Mouse (Mus musculus) cerebellum, adult 2 months (tissue): ENCODE results near the gene Synj2. TPM values are rescaled to one million over a fixed set of nuclear protein-coding genes. Genes with fewer than 3 reads are reported as not detected.

ENCODE experiments used
- DNase-seq, 2 experiments: peaks; one replicate each; pipeline ENCODE4 v3.0.0; 2021
- H3K27ac ChIP-seq: fragments of 200-500 bp; 2 replicates; pipeline ENCODE4 v1.5.1; 2012; ENCODE audit warnings: low read length, control low read depth, inconsistent platforms; ENCODE audit not compliant: insufficient read depth
- H3K27me3 ChIP-seq: fragments of 200-500 bp; 2 replicates; pipeline ENCODE4 v1.6.1; 2012; ENCODE audit warnings: inconsistent platforms, mild to moderate bottlenecking, low read length, moderate library complexity; ENCODE audit not compliant: control insufficient read depth, insufficient read depth
- H3K4me1 ChIP-seq: fragments of 200-500 bp; 2 replicates; pipeline ENCODE4 v1.6.1; 2011; ENCODE audit warnings: low read length; ENCODE audit not compliant: control insufficient read depth, insufficient read depth
- H3K4me3 ChIP-seq: fragments of 200-500 bp; replicated peaks from 2 replicates; pipeline ENCODE3; 2011; ENCODE audit warnings: mild to moderate bottlenecking, low read depth, low read length, control low read depth; ENCODE audit not compliant: insufficient read depth
- CTCF ChIP-seq: fragments of 200-500 bp; IDR thresholded peaks from 2 replicates; pipeline ENCODE4 v1.5.1; 2011; ENCODE audit warnings: low read depth, mild to moderate bottlenecking, control low read depth, low read length, moderate library complexity, borderline replicate concordance; ENCODE audit not compliant: insufficient read depth
- POLR2A ChIP-seq: fragments of 200-500 bp; IDR thresholded peaks from 2 replicates; pipeline ENCODE4 v1.6.1; 2011; ENCODE audit warnings: low read length, control low read depth, borderline replicate concordance; ENCODE audit not compliant: insufficient read depth
- WGBS: fragments of 180-500 bp; shearing (Covaris S2); methylation state at CpG from one replicate; pipeline ENCODE4 v1.1.7; 2018; 5-methylcytosine and 5-hydroxymethylcytosine counted together
- polyA plus RNA-seq: library from polyadenylated mRNA; depleted of rRNA; stranded (reverse); fragments of >200 nt; gene quantifications from 2 replicates; pipeline ENCODE4 v1.2.3, GENCODE M21; 2012

Gene Synj2
- polyA plus RNA-seq, 1 experiment, result 25.1 TPM

DNA sequence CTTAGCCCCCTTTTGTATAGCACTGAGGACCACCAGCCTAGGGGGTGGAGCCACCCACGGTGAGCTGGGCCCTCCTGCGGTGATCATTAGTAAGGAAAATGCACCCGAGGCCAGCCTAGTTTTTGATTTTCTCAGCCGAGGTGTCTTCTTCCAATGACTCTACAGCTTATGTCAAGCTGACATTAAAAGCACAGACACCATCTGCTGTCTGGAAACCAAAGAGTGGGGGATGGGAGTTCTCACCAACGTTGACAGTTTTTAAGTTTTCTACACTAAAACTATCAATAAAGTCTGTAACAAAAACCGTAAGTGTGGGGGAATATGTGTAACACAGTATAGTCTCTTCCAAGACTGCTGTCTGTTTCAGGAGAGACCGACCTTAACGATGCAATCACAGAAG, 16.8 kb upstream of the Synj2 start:
- DNase-seq, result no peak
- WGBS, result 44% methylated on average over 8 of the region's 8 CpGs

DNA sequence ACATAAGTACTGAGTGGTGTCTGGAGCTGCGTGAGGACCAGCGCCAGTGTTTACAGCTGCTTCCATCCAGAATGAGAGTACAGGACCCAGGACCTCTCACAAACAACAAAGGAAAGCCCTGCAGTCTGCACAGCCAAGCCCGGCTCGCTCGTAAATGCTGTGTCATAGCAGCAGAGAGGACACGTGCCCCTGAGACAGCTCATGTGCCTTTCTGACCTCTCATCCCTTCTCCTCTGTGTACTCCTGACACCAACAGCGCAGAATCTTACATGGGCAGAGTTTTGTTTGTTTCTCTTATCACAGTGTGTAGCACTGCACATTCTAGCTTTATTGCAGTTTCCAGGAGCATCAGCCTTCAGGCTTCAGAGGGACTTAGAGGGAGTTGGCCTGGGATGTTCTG, 14.4 kb upstream of the Synj2 start:
- no peak overlapping the region for H3K27ac ChIP-seq
- peaks cover 3% of the 10 kb centered on the region; the same call in 1 of the 2 replicates for H3K4me1 ChIP-seq
- TF ChIP-seq POLR2A, result no peak
- H3K27me3 ChIP-seq, result no peaks in the 10 kb centered on the region
- WGBS, result 82% methylated on average over 7 of the region's 7 CpGs
- no peak overlapping the region for H3K4me3 ChIP-seq
- no peak for DNase-seq

More for the DNA sequence above, 16.8 kb upstream of the Synj2 start:
- no peak overlapping the region for H3K4me3 ChIP-seq
- no peaks in the 10 kb centered on the region for H3K27me3 ChIP-seq
- TF ChIP-seq POLR2A, result no peak
- TF ChIP-seq CTCF, result no peak
- no peak overlapping the region for H3K27ac ChIP-seq
- peaks cover 3% of the 10 kb centered on the region; the same call in 1 of the 2 replicates for H3K4me1 ChIP-seq

DNA sequence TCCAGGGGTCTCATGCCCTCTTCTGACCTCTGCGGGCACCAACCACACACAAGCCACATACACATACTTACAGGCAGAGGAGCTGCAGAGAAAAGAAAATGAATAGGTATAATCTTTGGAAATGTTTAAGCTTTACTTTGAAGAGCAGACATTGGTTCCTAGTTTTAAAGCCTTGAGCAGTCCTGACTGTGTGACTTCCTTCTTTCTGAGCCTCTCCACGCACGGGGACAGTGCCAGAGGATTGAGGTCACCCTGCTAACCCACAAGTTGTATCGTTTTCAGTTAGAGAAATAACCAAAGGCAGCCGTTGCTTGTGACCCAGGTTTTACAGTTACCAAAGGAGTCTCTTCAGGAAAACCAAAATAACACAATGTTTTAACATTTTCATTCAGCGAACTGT, 12.0 kb upstream of the Synj2 start:
- no peak for TF ChIP-seq POLR2A
- TF ChIP-seq CTCF, result no peak
- Histone ChIP-seq H3K27me3 (no peaks in the 10 kb centered on the region), H3K4me1 (no peaks in the 10 kb centered on the region), H3K4me3 (no peak overlapping the region), H3K27ac (no peak overlapping the region)
- DNase-seq, result no peak
- WGBS, result 88% methylated on average over 6 of the region's 6 CpGs

DNA sequence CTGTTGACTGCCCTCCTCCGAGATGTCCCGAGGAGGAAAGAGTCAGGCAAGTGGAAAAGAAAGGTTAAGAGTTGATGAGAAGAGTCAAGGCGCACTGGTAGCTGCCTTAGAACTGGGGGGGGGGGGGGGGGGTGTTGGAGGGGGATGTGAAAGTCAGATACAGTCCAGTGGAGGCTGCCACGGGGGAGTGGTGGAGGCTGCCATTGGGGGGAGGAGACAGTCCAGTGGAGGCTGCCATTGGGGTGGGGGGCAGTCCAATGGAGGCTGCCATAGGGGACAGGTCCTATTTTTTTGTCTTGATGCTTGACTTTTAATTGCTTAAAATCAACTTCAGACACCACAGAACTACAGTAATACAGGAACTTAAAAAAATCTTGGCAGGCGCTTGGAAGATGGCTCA, 8.9 kb upstream of the Synj2 start:
- TF ChIP-seq CTCF, result no peak
- no peak for TF ChIP-seq POLR2A
- WGBS, result 75% methylated on average over 5 of the region's 5 CpGs

DNA sequence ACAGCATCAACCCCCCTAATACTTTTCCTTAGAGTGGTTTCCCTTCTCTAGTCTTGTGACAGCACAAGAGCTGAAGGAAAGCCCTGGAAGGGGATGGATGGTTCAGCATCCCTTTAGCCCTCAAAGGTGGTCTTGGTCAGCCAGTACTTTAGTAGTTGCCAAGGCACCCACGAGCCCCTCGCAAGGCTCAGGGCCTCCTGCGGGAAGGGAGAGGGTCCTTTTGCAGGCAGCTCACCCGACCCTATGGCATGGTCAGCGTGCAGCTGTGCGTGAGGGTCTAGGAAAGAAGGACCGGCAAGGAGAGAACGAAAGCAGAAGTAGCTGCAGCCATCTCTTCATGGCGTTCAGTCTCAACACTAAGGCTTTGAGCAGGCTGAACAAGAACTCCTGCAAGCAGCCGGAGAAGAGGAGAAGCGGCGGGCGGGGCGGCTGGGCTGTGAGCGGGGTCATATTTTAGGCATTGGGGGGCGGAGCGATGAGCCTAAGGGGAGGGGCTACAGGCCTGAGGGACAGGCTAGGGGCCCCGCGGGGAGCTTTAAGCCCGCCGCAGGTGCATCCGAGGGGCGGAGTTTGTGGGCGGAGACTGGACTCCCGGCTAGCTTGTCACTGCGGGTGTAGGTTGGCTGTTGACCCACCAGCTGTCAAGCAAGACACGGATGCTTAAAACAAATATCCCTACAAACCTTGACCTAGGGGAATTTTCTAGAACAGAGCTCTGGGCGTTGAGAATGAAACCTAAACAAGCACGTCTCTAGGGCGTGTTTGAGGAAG, 6.3 kb upstream of the Synj2 start:
- peak; percentile 67 to 73 for DNase-seq
- no peak overlapping the region for H3K27ac ChIP-seq
- no peak for TF ChIP-seq CTCF
- TF ChIP-seq POLR2A, result no peak
- H3K27me3 ChIP-seq, result no peaks in the 10 kb centered on the region
- peak overlapping the region; percentile 61 for H3K4me3 ChIP-seq
- peaks cover 10% of the 10 kb centered on the region for H3K4me1 ChIP-seq
- 5% methylated on average over 30 of the region's 30 CpGs for WGBS

More for the DNA sequence above, 8.9 kb upstream of the Synj2 start:
- Histone ChIP-seq H3K4me3 (no peak overlapping the region), H3K4me1 (peaks cover 4% of the 10 kb centered on the region; the same call in 1 of the 2 replicates), H3K27me3 (no peaks in the 10 kb centered on the region), H3K27ac (no peak overlapping the region)
- no peak for DNase-seq

DNA sequence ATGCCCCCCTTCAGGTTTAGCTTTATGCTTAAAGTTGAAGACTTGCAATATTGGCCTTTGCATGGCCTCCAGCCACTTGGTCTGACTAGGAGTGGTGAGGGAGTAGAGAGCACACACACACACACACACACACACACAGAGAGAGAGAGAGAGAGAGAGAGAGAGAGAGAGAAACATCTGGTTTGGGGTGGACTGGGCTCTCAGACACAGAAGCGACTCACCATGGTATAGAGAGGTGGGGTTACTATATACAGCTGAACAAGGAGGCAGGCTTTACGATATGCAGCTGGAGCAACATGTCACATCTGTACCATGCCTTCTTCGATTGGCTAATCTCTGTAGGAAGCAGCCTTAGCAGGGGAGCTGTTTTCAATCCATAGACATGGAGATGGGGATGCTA, 5.4 kb upstream of the Synj2 start:
- TF ChIP-seq CTCF, result no peak
- TF ChIP-seq POLR2A, result no peak
- DNase-seq, result no peak
- Histone ChIP-seq H3K27me3 (no peaks in the 10 kb centered on the region), H3K27ac (no peak overlapping the region), H3K4me3 (no peak overlapping the region), H3K4me1 (peaks cover 10% of the 10 kb centered on the region)
- 93% methylated on average over 3 of the region's 3 CpGs for WGBS

DNA sequence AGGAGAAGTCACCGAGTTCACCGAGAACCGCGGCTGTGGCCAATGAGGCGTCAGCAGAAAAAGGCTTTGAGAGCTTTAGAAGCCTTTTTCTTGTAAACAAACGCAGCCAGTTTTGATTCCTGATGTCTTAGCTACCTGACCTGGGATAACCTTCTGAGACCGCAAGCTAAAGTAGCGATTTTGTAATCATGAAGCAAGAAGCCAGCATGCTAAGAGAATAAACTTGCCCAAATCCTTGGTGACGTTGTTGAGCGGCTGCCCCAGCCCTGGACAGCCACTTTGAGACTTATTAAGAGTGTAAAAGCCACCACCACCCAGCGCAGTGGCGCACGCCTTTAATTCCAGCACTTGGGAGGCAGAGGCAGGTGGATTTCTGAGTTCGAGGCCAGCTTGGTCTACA, 4.8 kb upstream of the Synj2 start:
- Histone ChIP-seq H3K4me1 (peaks cover 10% of the 10 kb centered on the region), H3K27ac (no peak overlapping the region), H3K4me3 (no peak overlapping the region), H3K27me3 (no peaks in the 10 kb centered on the region)
- 91% methylated on average over 14 of the region's 14 CpGs for WGBS
- TF ChIP-seq CTCF (no peak), POLR2A (no peak)
- no peak for DNase-seq

GRCm38 (mm10) chr17:5937441-5937840, 3.6 kb upstream of the Synj2 start:
- WGBS, result 15% methylated on average over 2 of the region's 2 CpGs
- no peak for TF ChIP-seq CTCF

More at GRCm38 (mm10) chr17:5937441-5937840, 3.6 kb upstream of the Synj2 start:
- no peak overlapping the region for H3K27ac ChIP-seq
- no peak overlapping the region for H3K4me3 ChIP-seq
- no peaks in the 10 kb centered on the region for H3K27me3 ChIP-seq
- DNase-seq, result peak; percentile 51 to 71
- peaks cover 10% of the 10 kb centered on the region for H3K4me1 ChIP-seq
